ENCODE assay signal across 42 mouse cellular contexts in genomic region chr15:99993100-99993499, GRCm38 (mm10). TPM values are rescaled to one million over a fixed set of nuclear protein-coding genes. Genes with fewer than 3 reads are reported as not detected.
"Had no signal": no experiment of that assay in that cellular context is flagged by ENCODE, and none has a peak within 500 bp of the region (broad histone marks: within the 10 kb centered on the region; RNA-seq: fewer than 3 reads in every experiment).

No protein-coding gene starts in this region.

- H3K4me3 ChIP-seq: left cerebral cortex, adult 2 months; limb, embryonic 10.5 days; limb, embryonic 12.5 days; limb, embryonic 13.5 days; limb, embryonic 15.5 days; liver, embryonic 12.5 days; liver, embryonic 13.5 days; liver, embryonic 15.5 days; lung, embryonic 15.5 days; megakaryocyte, embryonic 14.5 days; midbrain, embryonic 10.5 days; midbrain, embryonic 12.5 days; midbrain, embryonic 13.5 days; midbrain, embryonic 15.5 days; myocyte had no signal

- H3K27ac ChIP-seq: left cerebral cortex, adult 2 months; limb, embryonic 10.5 days; limb, embryonic 12.5 days; limb, embryonic 13.5 days; limb, embryonic 15.5 days; liver, embryonic 12.5 days; liver, embryonic 13.5 days; liver, embryonic 14.5 days; liver, embryonic 15.5 days; lung, embryonic 15.5 days; macrophage; midbrain, embryonic 10.5 days; midbrain, embryonic 12.5 days; midbrain, embryonic 13.5 days; midbrain, embryonic 15.5 days had no signal

- DNase-seq: left cerebral cortex, postnatal 4 days; liver; liver, embryonic 13.5 days; liver, postnatal 0 days; lung, adult 18-20 months; lung, adult 2 months; lung, embryonic 14.5 days; lung, postnatal 10 days; lung, postnatal 14 days; lung, postnatal 36 days; lung, postnatal 4 days; midbrain, embryonic 14.5 days had no signal

- H3K9me3 ChIP-seq: limb, embryonic 10.5 days; limb, embryonic 12.5 days; limb, embryonic 13.5 days; limb, embryonic 15.5 days; liver, embryonic 12.5 days; liver, embryonic 13.5 days; liver, embryonic 15.5 days; lung, embryonic 15.5 days; megakaryocyte, embryonic 14.5 days; midbrain, embryonic 10.5 days; midbrain, embryonic 12.5 days; midbrain, embryonic 13.5 days; midbrain, embryonic 15.5 days had no signal

- H3K4me1 ChIP-seq: limb, embryonic 10.5 days; limb, embryonic 12.5 days; limb, embryonic 13.5 days; limb, embryonic 15.5 days; liver, embryonic 12.5 days; liver, embryonic 13.5 days; liver, embryonic 15.5 days; lung, embryonic 15.5 days; megakaryocyte, embryonic 14.5 days; midbrain, embryonic 10.5 days; midbrain, embryonic 12.5 days; midbrain, embryonic 13.5 days; midbrain, embryonic 15.5 days had no signal

- H3K27me3 ChIP-seq: limb, embryonic 12.5 days; limb, embryonic 13.5 days; limb, embryonic 15.5 days; liver, embryonic 12.5 days; liver, embryonic 13.5 days; liver, embryonic 15.5 days; lung, embryonic 15.5 days; megakaryocyte, embryonic 14.5 days; midbrain, embryonic 12.5 days; midbrain, embryonic 13.5 days; midbrain, embryonic 15.5 days had no signal

- H3K9ac ChIP-seq: limb, embryonic 12.5 days; limb, embryonic 13.5 days; limb, embryonic 15.5 days; liver, embryonic 12.5 days; liver, embryonic 13.5 days; liver, embryonic 14.5 days; liver, embryonic 15.5 days; liver, postnatal 0 days; lung, embryonic 14.5 days; lung, embryonic 15.5 days; midbrain, embryonic 12.5 days; midbrain, embryonic 13.5 days; midbrain, embryonic 15.5 days had no signal

- H3K4me2 ChIP-seq: limb, embryonic 12.5 days; limb, embryonic 13.5 days; limb, embryonic 15.5 days; liver, embryonic 11.5 days; liver, embryonic 12.5 days; liver, embryonic 13.5 days; liver, embryonic 15.5 days; lung, embryonic 14.5 days; lung, embryonic 15.5 days; midbrain, embryonic 11.5 days; midbrain, embryonic 12.5 days; midbrain, embryonic 13.5 days; midbrain, embryonic 15.5 days had no signal

RNA-seq across cellular contexts. Expression of gene Fam186a, which starts 26.2 kb away (rescaled TPM):
- total RNA-seq: left cerebral cortex, postnatal 10 days; left cerebral cortex, postnatal 14 days; liver, adult 2 months; megakaryocyte progenitor cell, adult 5-6 weeks; megakaryocyte, adult 5-6 weeks; megakaryocyte-erythroid progenitor cell, adult 5-6 weeks; midbrain, postnatal 0 days; monocyte, adult 5-6 weeks had no signal
- polyA plus RNA-seq: limb, embryonic 10.5 days; limb, embryonic 11.5 days; limb, embryonic 12.5 days; limb, embryonic 15.5 days; liver, adult 2 months; liver, embryonic 11.5 days; liver, embryonic 12.5 days; liver, embryonic 13.5 days; liver, embryonic 14.5 days; liver, embryonic 15.5 days; liver, embryonic 16.5 days; liver, postnatal 0 days; lung, embryonic 15.5 days; lung, embryonic 16.5 days; macrophage; midbrain, embryonic 10.5 days; midbrain, embryonic 11.5 days; midbrain, embryonic 13.5 days; midbrain, embryonic 14.5 days; midbrain, embryonic 15.5 days; midbrain, embryonic 16.5 days; midbrain, postnatal 0 days had no signal
